In the genomic region with DNA sequence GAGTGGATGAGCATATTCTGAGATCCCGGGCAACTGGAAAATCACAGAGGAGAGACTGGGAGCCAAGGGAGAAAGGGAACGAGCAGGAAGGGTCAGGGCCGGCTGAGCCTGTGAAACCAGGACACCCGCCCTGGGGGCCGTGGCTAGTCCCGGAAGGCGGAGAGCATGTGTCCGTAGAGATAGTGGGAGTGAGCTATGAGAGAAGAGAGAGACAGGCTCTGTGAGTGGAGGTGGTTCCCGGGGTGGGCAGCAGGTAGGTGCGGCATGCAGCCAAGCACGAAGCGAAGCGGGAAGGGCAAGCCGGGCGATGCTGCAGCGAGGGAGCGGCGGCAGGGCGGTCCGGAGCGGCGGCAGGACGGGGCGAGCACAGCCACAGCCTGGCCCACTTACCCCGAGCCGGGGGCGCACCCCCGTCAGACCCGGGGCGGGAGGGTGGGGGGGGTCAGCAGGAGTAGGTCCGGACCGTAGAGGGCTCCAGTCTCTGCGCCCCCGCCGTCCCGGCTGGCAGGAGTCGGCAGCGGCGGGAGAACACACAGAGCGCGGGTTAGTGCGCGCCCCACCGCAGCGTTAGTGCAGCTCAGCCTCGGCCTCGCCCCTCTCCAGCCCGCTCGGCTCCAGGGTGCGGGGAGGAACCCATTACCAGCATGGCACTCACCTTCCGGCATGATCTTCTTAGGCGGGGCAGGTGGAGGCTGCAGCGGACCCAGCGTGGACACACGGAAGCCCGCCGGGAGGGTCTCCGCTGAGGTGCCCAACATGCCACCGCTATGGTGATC, we compare ENCODE assay signal across 8 mouse cellular contexts. TPM values are rescaled to one million over a fixed set of nuclear protein-coding genes. Genes with fewer than 3 reads are reported as not detected.
DNase-seq lines count a peak whose midpoint lies in the region; ATAC-seq and TF ChIP-seq lines count a peak whose summit lies in the region.

No protein-coding gene starts in this region.

- H3K4me2 ChIP-seq in intestine, postnatal 0 days (replicated peaks; ENCODE audit: low read depth): peak overlapping the region; percentile 95
- H3K4me2 ChIP-seq in stomach, embryonic 15.5 days: peak overlapping the region; percentile 94

- H3K4me3 ChIP-seq in intestine, postnatal 0 days (ENCODE audit: low read depth, low read length): peak overlapping the region; percentile 48
- peak overlapping the region; percentile 49 for H3K4me3 ChIP-seq in stomach, embryonic 15.5 days (replicated peaks)

- H3K27me3 ChIP-seq in intestine, postnatal 0 days (replicated peaks; ENCODE audit: control insufficient read depth, insufficient read depth, low read length): peaks cover 3% of the 10 kb centered on the region; the same call in 1 of the 2 replicates
- peaks cover 19% of the 10 kb centered on the region for H3K27me3 ChIP-seq in stomach, embryonic 15.5 days (replicated peaks)

- no peak overlapping the region for H3K27ac ChIP-seq in intestine, postnatal 0 days (ENCODE audit: low read depth, low read length)
- no peak overlapping the region for H3K27ac ChIP-seq in stomach, embryonic 15.5 days

- no peak for TF ChIP-seq CTCF in intestine, postnatal 0 days (IDR thresholded peaks at IDR 0.05; ENCODE audit: low read depth)

- H3K4me1 ChIP-seq in intestine, postnatal 0 days (replicated peaks; ENCODE audit: control insufficient read depth, insufficient read depth, low read length): no peaks in the 10 kb centered on the region
- peaks cover 16% of the 10 kb centered on the region for H3K4me1 ChIP-seq in stomach, embryonic 15.5 days

- 7% methylated on average over 50 of the region's 59 CpGs for WGBS in intestine, postnatal 0 days
- 5% methylated on average over 59 of the region's 59 CpGs for WGBS in stomach, embryonic 15.5 days

- H3K9ac ChIP-seq in intestine, postnatal 0 days (ENCODE audit: low read depth, low read length): peak overlapping the region; percentile 58
- H3K9ac ChIP-seq in stomach, embryonic 15.5 days: peak overlapping the region; percentile 34; the same call in 1 of the 2 replicates

- peak; percentile 36 for ATAC-seq in granulocyte monocyte progenitor cell, adult 5-6 weeks (replicated peaks; ENCODE audit: poor library complexity, severe bottlenecking)
- ATAC-seq in intestine, postnatal 0 days: peak; percentile 20
- ATAC-seq in stomach, embryonic 15.5 days (ENCODE audit: insufficient read depth, low FRiP score, low read depth): peak; percentile 34; the same call in 1 of the 2 replicates

- peak; percentile 31 for DNase-seq in ovary, postnatal 10 days (ENCODE audit: low spot score)
- DNase-seq in ovary, adult 18-20 months (ENCODE audit: low spot score): no peak
- peak; percentile 59 for DNase-seq in cerebellum, adult 8-10 months
- peak; percentile 56 to 67 for DNase-seq in lung, postnatal 4 days
- no peak for DNase-seq in c-Kit-positive CD71-positive TER-119-positive erythroid progenitor cells, embryonic 14.5 days (ENCODE audit: low spot score)

- H3K36me3 ChIP-seq in intestine, postnatal 0 days (ENCODE audit: control insufficient read depth, insufficient read depth): no peaks in the 10 kb centered on the region
- no peaks in the 10 kb centered on the region for H3K36me3 ChIP-seq in stomach, embryonic 15.5 days

- no peaks in the 10 kb centered on the region for H3K9me3 ChIP-seq in intestine, postnatal 0 days (ENCODE audit: control insufficient read depth)
- H3K9me3 ChIP-seq in stomach, embryonic 15.5 days: no peaks in the 10 kb centered on the region

RNA-seq across cellular contexts. Expression of gene Myog, which starts 9.0 kb away (rescaled TPM):
- total RNA-seq in granulocyte monocyte progenitor cell, adult 5-6 weeks (2014; fragmentation: Nextera tagmentation): not detected in 2 replicates
- total RNA-seq in granulocyte monocyte progenitor cell, adult 5-6 weeks (2017): not detected in 2 replicates
- polyA plus RNA-seq in intestine, postnatal 0 days (2015; fragmentation: Nextera tagmentation; extraction: Ambion mirVana): 0.08 TPM in 1 of 2 replicates, not detected in the other
- 1.3 and 4.3 TPM in 2 replicates for polyA plus RNA-seq in stomach, embryonic 15.5 days (2015; fragmentation: Nextera tagmentation; extraction: Ambion mirVana)

RNA-seq across cellular contexts. Expression of gene Ppfia4, which starts 33.9 kb away (rescaled TPM):
- 6.4 and 12.5 TPM in 2 replicates for total RNA-seq in granulocyte monocyte progenitor cell, adult 5-6 weeks (2014; fragmentation: Nextera tagmentation)
- total RNA-seq in granulocyte monocyte progenitor cell, adult 5-6 weeks (2017): 4.1 and 4.6 TPM in 2 replicates
- 2.4 and 2.5 TPM in 2 replicates for polyA plus RNA-seq in intestine, postnatal 0 days (2015; fragmentation: Nextera tagmentation; extraction: Ambion mirVana)
- 5.8 and 6.1 TPM in 2 replicates for polyA plus RNA-seq in stomach, embryonic 15.5 days (2015; fragmentation: Nextera tagmentation; extraction: Ambion mirVana)

Comparison
In these comparisons a context has a peak if more than half of its experiments do, and no peak if none do; other contexts are left out.
1. DNase-seq: peak in ovary, postnatal 10 days (single experiment), cerebellum, adult 8-10 months (single experiment) and lung, postnatal 4 days (2 of 2); none in ovary, adult 18-20 months (single experiment) and c-Kit-positive CD71-positive TER-119-positive erythroid progenitor cells, embryonic 14.5 days (single experiment).
2. Peak in every context shown above with its lines, with median percentiles within 50 percentile points of each other: ATAC-seq.